Mouse (Mus musculus) layer of hippocampus, postnatal 36 days (tissue): Measurements from ENCODE around the gene Rundc3a. TPM values are rescaled to one million over a fixed set of nuclear protein-coding genes. Genes with fewer than 3 reads are reported as not detected.

Experiments
- DNase-seq, 2 experiments: peaks; one replicate each; pipeline ENCODE4 v3.0.0; 2022
- microRNA-seq, 2 experiments: library from miRNA; unstranded; fragments of <30 nt; microRNA quantifications; one replicate each; pipeline ENCODE4 v1.2.0; 2021
- total RNA-seq, 2 experiments: library from RNA; stranded (reverse); gene quantifications; 2 replicates each; pipeline ENCODE4 v1.2.3; 2021

Rundc3a gene
- total RNA-seq, 2 experiments from 2014 or later = 455 to 507 TPM

GRCm38 (mm10) chr11:102449043-102450008, 56.1 kb downstream of the Rundc3a start:
- no peak for DNase-seq

Small RNA genes within 50 kb of the gene (microRNA-seq; reads per million reads assigned to microRNA genes)
- gene Mir6930 = 0.60 to 0.85 reads per million in 2 experiments

Other genes starting within 250 kb of the Rundc3a start
- gene Nags, start 247.9 kb upstream of the Rundc3a start, total RNA-seq = not detected
- gene Tmem101, start 237.0 kb upstream of the Rundc3a start, total RNA-seq = 10 to 100 TPM; 29.5 to 30.6 TPM
- 10 to 100 TPM; 59.4 to 60.8 TPM for gene Lsm12, start 208.1 kb upstream of the Rundc3a start, total RNA-seq
- 10 to 100 TPM; 52.0 to 58.5 TPM for gene G6pc3, start 203.8 kb upstream of the Rundc3a start, total RNA-seq
- gene Hdac5, start 163.2 kb upstream of the Rundc3a start, total RNA-seq = 100 to 1,000 TPM; 227 to 234 TPM
- 1 to 10 TPM in 1 of 2 experiments, under 1 TPM in 1; 0.58 to 1.5 TPM for gene BC030867, start 144.5 kb upstream of the Rundc3a start, total RNA-seq
- gene Asb16, start 124.7 kb upstream of the Rundc3a start, total RNA-seq = 1 to 10 TPM; 1.0 to 1.2 TPM
- gene Tmub2, start 108.5 kb upstream of the Rundc3a start, total RNA-seq = 10 to 100 TPM; 64.2 to 64.8 TPM
- 100 to 1,000 TPM; 172 to 173 TPM for gene Atxn7l3, start 96.8 kb upstream of the Rundc3a start, total RNA-seq
- gene Ubtf, start 73.7 kb upstream of the Rundc3a start, total RNA-seq = 100 to 1,000 TPM; 127 to 128 TPM
- gene Slc4a1, start 27.2 kb upstream of the Rundc3a start, total RNA-seq = under 1 TPM; 0.10 to 0.15 TPM
- 10 to 100 TPM; 61.9 to 64.0 TPM for gene Slc25a39, start 14.5 kb downstream of the Rundc3a start, total RNA-seq
- 10 to 100 TPM; 60.3 to 68.3 TPM for gene Grn, start 36.9 kb downstream of the Rundc3a start, total RNA-seq
- gene Fam171a2, start 54.3 kb downstream of the Rundc3a start, total RNA-seq = 100 to 1,000 TPM in 1 of 2 experiments, 10 to 100 TPM in 1; 97.3 to 111 TPM
- 1 to 10 TPM; 1.3 to 3.8 TPM for gene Itga2b, start 76.7 kb downstream of the Rundc3a start, total RNA-seq
- 10 to 100 TPM; 44.1 to 58.6 TPM for gene Gpatch8, start 163.0 kb downstream of the Rundc3a start, total RNA-seq
- gene Gm11627, start 186.1 kb downstream of the Rundc3a start, total RNA-seq = 1 to 10 TPM in 1 of 2 experiments, under 1 TPM in 1; 0.90 to 3.2 TPM
- gene Fzd2, start 211.0 kb downstream of the Rundc3a start, total RNA-seq = 1 to 10 TPM; 6.3 to 8.9 TPM